Mouse (Mus musculus): ENCODE data around the gene Slc2a5.

DNA sequence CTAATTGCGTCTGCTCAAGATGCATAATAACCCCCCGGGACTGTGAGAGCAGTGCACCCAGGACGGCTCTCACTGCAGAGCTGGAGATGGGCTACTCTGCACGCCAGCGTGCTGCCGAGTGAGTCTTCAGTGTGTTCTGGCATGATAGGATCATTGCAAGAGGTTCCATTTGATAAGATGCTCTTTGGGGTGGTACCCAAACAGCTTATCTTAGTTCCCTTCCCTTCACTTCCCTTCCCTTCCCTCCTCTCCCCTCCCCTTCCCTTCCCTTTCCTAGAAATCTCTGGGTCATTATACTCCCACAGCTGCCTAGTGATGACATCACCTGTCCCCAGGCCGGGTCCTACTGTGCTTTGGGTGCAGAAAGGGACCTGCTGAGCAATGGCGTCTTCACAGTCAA, 53.0 kb downstream of the Slc2a5 start:
- TF ChIP-seq CTCF (IDR thresholded peaks at IDR 0.05; ENCODE audit: low read depth) (no peak), EP300 (IDR thresholded peaks at IDR 0.05; ENCODE audit: low read depth) (no peak)
